Mouse (Mus musculus): ENCODE measurements around the gene Mettl16. TPM values are rescaled to one million over a fixed set of nuclear protein-coding genes. Genes with fewer than 3 reads are reported as not detected.

Gene Mettl16
- polyA plus RNA-seq, 1 experiment from 2014 or later, result 51.6 TPM

- no peaks in the 10 kb centered on the region for H3K27me3 ChIP-seq (ENCODE audit: control insufficient read depth, insufficient read depth, low read length)
- H3K9ac ChIP-seq (ENCODE audit: low read length), result no peak overlapping the region
- H3K9me3 ChIP-seq (ENCODE audit: control insufficient read depth, low read length), result no peaks in the 10 kb centered on the region
- H3K27ac ChIP-seq (replicated peaks; ENCODE audit: low read depth, low read length), result no peak overlapping the region
- ATAC-seq (ENCODE audit: insufficient number of reproducible peaks, low FRiP score, low TSS enrichment, low read depth), result no peak
- H3K4me2 ChIP-seq (ENCODE audit: low read depth, severe bottlenecking), result no peak overlapping the region
- no peak overlapping the region for H3K4me3 ChIP-seq (ENCODE audit: low read depth, low read length)
- 95% methylated on average over 22 of the region's 22 CpGs for WGBS
- peaks cover 28% of the 10 kb centered on the region for H3K4me1 ChIP-seq (ENCODE audit: control insufficient read depth, insufficient read depth, low read length)
- no peak for DNase-seq (ENCODE audit: low spot score)
- H3K36me3 ChIP-seq (ENCODE audit: control insufficient read depth, insufficient read depth, low read length), result peaks cover 5% of the 10 kb centered on the region
Measured at GRCm38 (mm10) chr11:74836225-74837055, 65.8 kb downstream of the Mettl16 start.

- Histone ChIP-seq H3K27me3 (ENCODE audit: control insufficient read depth, insufficient read depth, low read length) (no peaks in the 10 kb centered on the region), H3K9ac (ENCODE audit: low read length) (0 out of 2 replicates have a peak overlapping the region, but pooled peaks have one; percentile 28), H3K9me3 (ENCODE audit: control insufficient read depth, low read length) (no peaks in the 10 kb centered on the region), H3K27ac (replicated peaks; ENCODE audit: low read depth, low read length) (0 out of 2 replicates have a peak overlapping the region, but pooled peaks have one; percentile 24), H3K4me2 (ENCODE audit: low read depth, severe bottlenecking) (peak overlapping the region; percentile 81), H3K4me3 (ENCODE audit: low read depth, low read length) (peak overlapping the region; percentile 50), H3K4me1 (ENCODE audit: control insufficient read depth, insufficient read depth, low read length) (peaks cover 28% of the 10 kb centered on the region), H3K36me3 (ENCODE audit: control insufficient read depth, insufficient read depth, low read length) (peaks cover 6% of the 10 kb centered on the region)
- DNase-seq (ENCODE audit: low spot score), result no peak
- 39% methylated on average over 16 of the region's 16 CpGs for WGBS
- ATAC-seq (ENCODE audit: insufficient number of reproducible peaks, low FRiP score, low TSS enrichment, low read depth), result 0 out of 2 replicates have a peak, but pooled peaks have one; percentile 0
Measured at GRCm38 (mm10) chr11:74837056-74837693, 66.5 kb downstream of the Mettl16 start.

- peak; percentile 73 for ATAC-seq (ENCODE audit: insufficient number of reproducible peaks, low FRiP score, low TSS enrichment, low read depth)
- Histone ChIP-seq H3K36me3 (ENCODE audit: control insufficient read depth, insufficient read depth, low read length) (peaks cover 12% of the 10 kb centered on the region), H3K9ac (ENCODE audit: low read length) (peak overlapping the region; percentile 28), H3K27me3 (ENCODE audit: control insufficient read depth, insufficient read depth, low read length) (no peaks in the 10 kb centered on the region), H3K4me2 (ENCODE audit: low read depth, severe bottlenecking) (peak overlapping the region; percentile 81), H3K4me3 (ENCODE audit: low read depth, low read length) (peak overlapping the region; percentile 50), H3K9me3 (ENCODE audit: control insufficient read depth, low read length) (no peaks in the 10 kb centered on the region), H3K27ac (replicated peaks; ENCODE audit: low read depth, low read length) (peak overlapping the region; percentile 87), H3K4me1 (ENCODE audit: control insufficient read depth, insufficient read depth, low read length) (peaks cover 23% of the 10 kb centered on the region)
- peak; percentile 89 for DNase-seq (ENCODE audit: low spot score)
- WGBS, result under 1% methylated on average over 53 of the region's 54 CpGs
Measured at GRCm38 (mm10) chr11:74837694-74838431, 67.2 kb downstream of the Mettl16 start.

GRCm38 (mm10) chr11:74838441-74838840 is 67.8 kb downstream of the Mettl16 start:
- H3K4me3 ChIP-seq (ENCODE audit: low read depth, low read length), result peak overlapping the region; percentile 50
- peaks cover 13% of the 10 kb centered on the region for H3K36me3 ChIP-seq (ENCODE audit: control insufficient read depth, insufficient read depth, low read length)
- WGBS, result 1% methylated on average over 30 of the region's 35 CpGs
- H3K4me2 ChIP-seq (ENCODE audit: low read depth, severe bottlenecking), result peak overlapping the region; percentile 81
- H3K27ac ChIP-seq (replicated peaks; ENCODE audit: low read depth, low read length), result peak overlapping the region; percentile 87
- ATAC-seq (ENCODE audit: insufficient number of reproducible peaks, low FRiP score, low TSS enrichment, low read depth) (peak; percentile 53), DNase-seq (ENCODE audit: low spot score) (peak; percentile 92)
- peaks cover 19% of the 10 kb centered on the region for H3K4me1 ChIP-seq (ENCODE audit: control insufficient read depth, insufficient read depth, low read length)
- H3K9me3 ChIP-seq (ENCODE audit: control insufficient read depth, low read length), result no peaks in the 10 kb centered on the region
- no peaks in the 10 kb centered on the region for H3K27me3 ChIP-seq (ENCODE audit: control insufficient read depth, insufficient read depth, low read length)
- H3K9ac ChIP-seq (ENCODE audit: low read length), result peak overlapping the region; percentile 28

- Histone ChIP-seq H3K9ac (ENCODE audit: low read length) (no peak overlapping the region), H3K27me3 (ENCODE audit: control insufficient read depth, insufficient read depth, low read length) (no peaks in the 10 kb centered on the region), H3K36me3 (ENCODE audit: control insufficient read depth, insufficient read depth, low read length) (peaks cover 13% of the 10 kb centered on the region), H3K4me1 (ENCODE audit: control insufficient read depth, insufficient read depth, low read length) (peaks cover 17% of the 10 kb centered on the region), H3K4me3 (ENCODE audit: low read depth, low read length) (no peak overlapping the region), H3K9me3 (ENCODE audit: control insufficient read depth, low read length) (no peaks in the 10 kb centered on the region), H3K4me2 (ENCODE audit: low read depth, severe bottlenecking) (peak overlapping the region; percentile 81; the same call in 1 of the 2 replicates), H3K27ac (replicated peaks; ENCODE audit: low read depth, low read length) (no peak overlapping the region; the same call in 1 of the 2 replicates)
- ATAC-seq (ENCODE audit: insufficient number of reproducible peaks, low FRiP score, low TSS enrichment, low read depth) (no peak), DNase-seq (ENCODE audit: low spot score) (no peak)
- 54% methylated on average over 6 of the region's 6 CpGs for WGBS
Measured at GRCm38 (mm10) chr11:74838971-74839370, 68.3 kb downstream of the Mettl16 start.

GRCm38 (mm10) chr11:74839860-74840715 is 69.5 kb downstream of the Mettl16 start:
- H3K4me1 ChIP-seq (ENCODE audit: control insufficient read depth, insufficient read depth, low read length), result peaks cover 9% of the 10 kb centered on the region

GRCm38 (mm10) chr11:74840739-74841138 is 70.1 kb downstream of the Mettl16 start:
- ATAC-seq (ENCODE audit: insufficient number of reproducible peaks, low FRiP score, low TSS enrichment, low read depth) (no peak), DNase-seq (ENCODE audit: low spot score) (no peak)
- H3K9ac ChIP-seq (ENCODE audit: low read length), result no peak overlapping the region
- H3K27ac ChIP-seq (replicated peaks; ENCODE audit: low read depth, low read length), result no peak overlapping the region
- H3K4me2 ChIP-seq (ENCODE audit: low read depth, severe bottlenecking), result no peak overlapping the region
- no peak overlapping the region for H3K4me3 ChIP-seq (ENCODE audit: low read depth, low read length)
- WGBS, result 87% methylated on average over 8 of the region's 8 CpGs
- peaks cover 9% of the 10 kb centered on the region for H3K4me1 ChIP-seq (ENCODE audit: control insufficient read depth, insufficient read depth, low read length)
- no peaks in the 10 kb centered on the region for H3K27me3 ChIP-seq (ENCODE audit: control insufficient read depth, insufficient read depth, low read length)
- H3K36me3 ChIP-seq (ENCODE audit: control insufficient read depth, insufficient read depth, low read length), result peaks cover 13% of the 10 kb centered on the region
- no peaks in the 10 kb centered on the region for H3K9me3 ChIP-seq (ENCODE audit: control insufficient read depth, low read length)

More at GRCm38 (mm10) chr11:74839860-74840715, 69.5 kb downstream of the Mettl16 start:
- no peaks in the 10 kb centered on the region for H3K9me3 ChIP-seq (ENCODE audit: control insufficient read depth, low read length)
- no peaks in the 10 kb centered on the region for H3K27me3 ChIP-seq (ENCODE audit: control insufficient read depth, insufficient read depth, low read length)
- WGBS, result 93% methylated on average over 19 of the region's 19 CpGs
- H3K4me3 ChIP-seq (ENCODE audit: low read depth, low read length), result no peak overlapping the region
- no peak for DNase-seq (ENCODE audit: low spot score)
- ATAC-seq (ENCODE audit: insufficient number of reproducible peaks, low FRiP score, low TSS enrichment, low read depth), result no peak
- no peak overlapping the region for H3K27ac ChIP-seq (replicated peaks; ENCODE audit: low read depth, low read length)
- no peak overlapping the region for H3K9ac ChIP-seq (ENCODE audit: low read length)
- H3K4me2 ChIP-seq (ENCODE audit: low read depth, severe bottlenecking), result no peak overlapping the region
- peaks cover 13% of the 10 kb centered on the region for H3K36me3 ChIP-seq (ENCODE audit: control insufficient read depth, insufficient read depth, low read length)

Measured in limb, embryonic 11.5 days (tissue).